Mouse (Mus musculus) testis, postnatal 14 days (tissue): ENCODE measurements around the gene Nsun2.
"Not testable (repeated sequence)": the region's sequence is repeated elsewhere in the genome, so short reads cannot be mapped to it uniquely, and the experiment has no call there.

ENCODE experiments used
- DNase-seq: peaks from one replicate; pipeline ENCODE4 v3.0.0; 2021; ENCODE audit warnings: low spot score

Nsun2 gene

DNA sequence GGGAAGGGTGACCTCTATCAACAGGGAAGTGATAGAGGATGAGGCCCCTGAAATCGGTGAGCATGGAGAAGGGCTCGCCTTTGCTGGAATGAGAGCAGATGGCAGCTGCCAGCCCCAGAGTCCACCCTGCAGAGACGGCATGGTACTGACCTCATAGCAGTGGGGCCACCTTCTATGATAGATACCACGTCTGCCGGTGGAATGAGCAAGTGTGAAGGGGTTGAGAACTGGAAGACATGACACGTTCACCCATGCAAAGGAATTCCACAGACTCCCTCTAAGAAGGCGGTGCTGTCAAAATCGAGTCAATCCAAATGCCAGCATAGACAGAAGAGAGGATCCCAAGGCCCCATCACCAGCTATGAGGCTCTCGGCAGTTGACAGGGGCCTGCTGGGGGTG is 20.7 kb downstream of the Nsun2 start:
- no peak for DNase-seq

DNA sequence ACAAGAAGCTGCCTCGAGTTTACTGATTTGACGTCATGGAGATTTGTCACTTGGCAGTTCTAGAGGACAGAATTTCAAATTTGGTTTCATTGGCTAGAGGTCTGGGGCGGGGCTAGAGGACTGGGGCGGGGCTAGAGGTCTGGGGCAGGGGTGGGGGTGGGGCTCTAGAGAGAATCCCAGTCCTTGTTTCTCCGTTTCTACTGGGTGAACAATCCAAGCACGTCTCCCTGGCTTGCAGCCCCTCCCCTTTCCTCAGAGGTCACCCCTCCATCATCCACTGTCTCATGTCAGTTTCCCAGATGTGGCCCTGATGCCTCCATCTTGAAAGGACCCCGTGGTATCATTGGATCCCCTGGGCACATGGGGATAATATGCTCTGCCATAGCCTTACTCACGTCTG is 21.5 kb downstream of the Nsun2 start:
- no peak for DNase-seq

DNA sequence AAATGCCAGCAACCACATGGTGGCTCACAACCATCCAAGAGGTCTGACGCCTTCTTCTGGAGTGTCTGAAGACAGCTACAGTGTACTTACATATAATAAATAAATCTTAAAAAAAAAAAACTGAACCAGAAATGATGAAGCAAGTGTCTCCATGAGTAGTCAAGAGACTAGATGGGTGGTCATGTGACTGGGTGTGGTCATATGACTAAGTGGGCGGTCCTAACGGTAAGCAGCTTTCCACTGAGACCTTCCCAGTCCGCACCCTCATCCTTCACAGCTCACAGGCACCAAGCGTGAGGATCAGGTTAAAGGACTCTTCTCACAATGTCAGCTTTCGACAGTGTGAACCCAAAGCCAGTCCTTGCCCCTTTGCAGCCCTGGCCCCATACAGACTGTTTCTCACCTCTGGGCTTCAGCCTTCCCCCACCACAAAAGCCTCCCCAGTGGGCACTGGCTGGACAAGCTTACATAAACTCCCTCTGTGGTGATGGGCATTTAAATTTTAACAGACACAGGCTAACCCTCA is 22.5 kb downstream of the Nsun2 start:
- no peak for DNase-seq

DNA sequence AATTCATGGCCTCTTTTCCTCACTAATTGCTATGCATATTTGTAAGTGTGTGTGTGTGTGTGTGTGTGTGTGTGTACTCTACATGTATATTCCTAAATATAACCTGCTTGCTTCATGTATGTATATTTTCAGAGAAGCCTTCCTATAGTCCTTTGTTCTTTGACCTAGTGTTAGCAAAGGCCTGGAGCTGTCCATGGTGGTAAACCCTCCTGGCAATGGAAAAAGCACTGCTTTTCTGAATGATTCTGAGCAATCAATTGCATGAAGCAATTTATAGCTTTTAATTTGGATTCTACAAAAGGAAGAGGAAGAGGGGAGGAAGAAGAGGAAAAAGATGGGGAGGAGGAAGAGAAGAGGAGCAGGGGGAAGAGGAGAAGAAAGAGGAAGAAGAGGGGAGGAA is 23.2 kb downstream of the Nsun2 start:
- no peak for DNase-seq

DNA sequence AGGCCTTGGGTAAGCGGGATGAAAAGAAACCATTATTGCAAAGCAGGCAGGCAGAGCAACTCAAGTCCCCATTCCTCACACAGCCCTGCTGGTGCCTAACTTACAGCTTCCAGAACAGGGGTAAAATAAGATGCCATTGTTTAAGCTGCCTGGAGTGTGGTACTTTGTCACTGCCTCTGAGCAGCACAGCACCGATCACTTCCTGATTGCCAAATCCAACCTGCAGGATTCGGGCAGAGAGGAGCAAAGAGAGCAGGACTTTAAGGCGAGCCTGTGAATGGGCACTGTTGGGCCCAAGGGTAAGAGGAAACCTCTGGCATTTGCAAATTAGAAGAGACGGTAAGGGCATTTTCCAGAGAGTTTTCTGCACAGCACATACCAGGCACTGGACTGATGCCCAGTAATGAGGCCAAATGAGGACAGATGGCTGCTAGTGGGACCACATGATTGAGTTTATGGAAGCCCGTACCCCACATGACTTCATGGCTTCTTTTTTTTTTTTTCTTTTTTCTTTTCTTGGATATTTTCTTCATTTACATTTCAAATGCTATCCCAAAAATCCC is 24.6 kb downstream of the Nsun2 start:
- no peak for DNase-seq

DNA sequence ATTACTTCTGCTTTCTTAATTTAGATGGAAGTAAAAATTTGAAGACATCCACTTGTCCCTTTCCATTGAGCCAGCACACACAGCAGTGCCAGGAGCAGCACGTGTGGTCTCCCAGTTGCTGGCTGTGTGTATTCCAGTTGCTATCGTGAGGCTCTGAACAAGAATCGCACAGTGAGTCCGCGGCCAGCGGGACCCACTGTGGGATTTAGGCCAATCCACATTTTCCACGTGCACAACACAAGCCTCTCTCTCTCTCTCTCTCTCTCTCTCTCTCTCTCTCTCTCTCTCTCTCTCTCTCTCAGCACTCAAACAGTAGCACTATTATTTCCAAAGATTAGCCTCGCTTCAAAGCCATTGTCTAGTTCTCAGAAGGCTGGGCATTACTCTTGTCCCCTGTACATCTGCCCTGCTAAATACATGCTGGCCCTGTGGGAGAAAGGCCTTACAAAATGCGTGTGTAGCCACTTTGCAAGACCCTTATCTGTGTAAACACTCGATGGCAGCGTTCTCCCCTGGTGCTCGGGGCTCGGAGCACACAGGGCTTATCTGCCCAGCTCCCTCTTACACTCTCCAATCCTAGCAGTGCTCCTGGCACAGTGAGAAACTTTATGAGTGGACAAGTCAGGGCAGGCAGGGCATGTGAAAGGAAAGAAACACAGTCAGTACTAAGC is 25.9 kb downstream of the Nsun2 start:
- no peak for DNase-seq

DNA sequence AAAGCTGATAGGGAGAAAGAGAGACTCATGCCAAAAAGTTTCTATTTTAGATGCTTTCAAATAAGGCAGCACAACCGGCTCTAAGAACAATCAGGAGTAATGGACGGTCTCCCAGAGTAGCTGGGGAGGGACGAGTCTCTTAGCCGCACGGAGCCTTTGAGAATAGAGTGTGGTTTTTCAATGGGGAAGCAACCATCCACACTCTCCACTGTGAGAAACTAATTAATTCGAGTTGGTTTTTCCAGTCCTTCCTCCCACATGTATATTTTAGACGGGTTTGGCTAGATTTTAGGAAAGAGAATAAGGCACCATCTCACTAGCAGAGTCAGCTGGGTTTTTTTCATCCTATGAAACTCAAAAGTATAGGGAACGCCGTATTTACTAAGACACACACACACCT is 28.5 kb downstream of the Nsun2 start:
- no peak for DNase-seq

DNA sequence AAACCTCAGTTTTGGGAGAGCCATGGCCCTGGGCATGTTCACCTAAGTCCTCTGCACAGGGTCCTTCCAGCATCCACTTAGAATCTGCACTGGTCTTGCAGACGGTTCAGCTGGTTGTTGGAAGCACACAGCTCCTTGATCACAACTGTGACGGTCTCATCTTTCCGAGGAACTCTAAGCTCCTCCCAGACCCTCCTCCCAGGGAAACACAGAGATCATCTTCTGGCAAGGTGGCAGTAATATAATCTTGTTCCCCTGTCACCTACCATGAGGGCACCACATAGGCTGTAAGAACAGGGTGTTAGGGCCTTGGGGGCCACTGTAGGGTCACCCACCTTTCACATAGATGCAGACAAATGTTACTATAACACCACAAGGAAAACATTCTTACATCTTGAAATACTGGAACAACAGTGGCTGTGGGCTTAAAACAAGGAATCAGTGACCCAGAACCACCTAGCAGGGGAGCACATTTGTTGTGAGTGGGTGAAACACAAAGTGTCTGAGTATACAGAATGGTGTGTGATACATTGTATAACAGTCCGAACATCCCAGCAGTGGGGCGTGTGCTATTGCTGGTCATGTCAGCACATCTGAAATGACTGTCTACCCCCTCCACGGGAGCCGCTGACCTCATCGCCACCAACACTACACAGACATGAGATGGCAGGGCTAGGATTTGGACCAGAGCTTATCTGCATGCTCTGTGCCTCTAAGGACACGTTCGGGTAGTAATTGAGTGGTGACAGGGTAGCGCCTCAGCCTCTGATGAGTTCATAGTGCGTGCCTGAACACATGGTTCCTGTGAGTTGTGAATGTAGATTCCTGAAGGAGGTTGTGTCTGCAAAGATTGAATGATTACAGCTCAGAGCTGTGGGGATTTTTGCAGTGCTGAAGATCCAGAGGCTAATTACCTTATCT is 29.4 kb downstream of the Nsun2 start:
- no peak for DNase-seq

DNA sequence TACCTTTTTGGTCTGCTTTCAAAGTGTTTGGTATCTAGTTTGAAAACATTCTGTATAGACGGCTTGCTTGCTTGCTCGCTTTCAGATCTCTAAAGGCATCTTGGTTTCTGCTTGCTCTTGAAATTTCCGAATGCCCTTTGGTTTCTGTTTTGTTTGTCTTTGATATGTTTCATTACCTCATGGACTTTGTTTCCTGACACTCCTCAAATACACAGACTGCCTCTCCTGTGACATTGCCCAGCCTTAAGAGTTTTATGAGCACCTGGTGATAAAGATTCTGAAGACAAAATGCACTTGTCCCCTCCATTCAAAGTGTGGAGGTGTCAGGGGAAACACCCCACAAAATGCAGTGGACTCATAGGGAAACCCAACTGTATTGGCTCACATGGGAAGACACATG is 30.4 kb downstream of the Nsun2 start:
- no peak for DNase-seq

DNA sequence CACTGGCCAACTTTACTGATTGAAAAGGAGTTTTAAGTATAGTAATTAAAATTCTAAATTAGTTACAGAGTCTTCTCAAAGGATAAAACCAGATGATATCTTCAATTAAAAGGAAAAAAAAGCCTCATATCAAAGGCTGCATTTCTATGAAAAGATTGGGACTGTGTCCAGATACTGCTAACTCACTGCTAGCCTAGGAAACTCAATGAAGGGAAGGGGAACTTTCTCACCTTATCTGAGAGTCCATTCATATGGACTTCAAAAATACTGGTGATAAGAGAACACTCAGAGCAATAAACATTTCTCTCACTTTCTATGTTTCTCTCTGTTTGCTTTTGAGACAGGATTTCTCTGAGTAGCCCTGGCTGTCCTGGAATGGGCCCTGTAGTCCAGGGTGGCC is 31.0 kb downstream of the Nsun2 start:
- no peak for DNase-seq

DNA sequence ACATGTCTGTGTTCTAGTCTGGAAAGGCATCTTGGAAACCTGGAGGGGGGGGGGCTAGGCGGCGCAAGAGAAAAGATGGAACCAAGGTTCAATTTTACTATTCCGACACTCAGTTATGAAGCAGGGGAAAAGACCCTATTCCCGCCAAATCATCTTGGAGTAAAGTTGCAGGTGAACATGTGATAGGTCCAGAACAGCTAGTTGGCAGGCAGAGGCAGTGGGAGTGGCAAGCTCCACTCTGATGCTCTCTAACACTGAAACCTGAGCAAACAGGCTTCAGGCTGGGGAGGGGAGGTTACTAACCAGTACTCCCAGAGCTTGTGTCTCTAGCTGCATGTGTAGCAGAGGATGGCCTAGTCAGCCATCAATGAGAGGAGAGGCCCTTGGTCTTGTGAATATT is 31.9 kb downstream of the Nsun2 start:
- DNase-seq: not testable (repeated sequence)

DNA sequence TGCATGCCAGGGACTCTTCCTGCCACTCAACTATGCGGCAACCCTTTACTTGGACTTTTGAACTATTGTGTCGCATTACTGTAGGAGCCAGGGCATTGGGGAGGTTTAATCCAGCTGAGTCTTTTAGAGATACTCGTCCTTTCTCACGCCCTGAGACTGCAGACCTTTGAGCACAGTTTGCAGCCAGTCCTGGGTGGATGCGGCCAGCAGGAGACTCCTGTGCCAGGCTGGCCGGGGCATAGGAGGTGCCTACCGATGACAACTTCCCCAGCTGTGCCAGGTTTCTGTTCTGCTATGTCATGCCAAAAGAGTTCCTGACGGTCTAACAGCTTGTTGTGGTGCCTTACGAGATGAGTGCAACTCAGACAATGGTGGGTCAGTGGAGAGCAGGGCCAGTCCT is 35.7 kb downstream of the Nsun2 start:
- no peak for DNase-seq

DNA sequence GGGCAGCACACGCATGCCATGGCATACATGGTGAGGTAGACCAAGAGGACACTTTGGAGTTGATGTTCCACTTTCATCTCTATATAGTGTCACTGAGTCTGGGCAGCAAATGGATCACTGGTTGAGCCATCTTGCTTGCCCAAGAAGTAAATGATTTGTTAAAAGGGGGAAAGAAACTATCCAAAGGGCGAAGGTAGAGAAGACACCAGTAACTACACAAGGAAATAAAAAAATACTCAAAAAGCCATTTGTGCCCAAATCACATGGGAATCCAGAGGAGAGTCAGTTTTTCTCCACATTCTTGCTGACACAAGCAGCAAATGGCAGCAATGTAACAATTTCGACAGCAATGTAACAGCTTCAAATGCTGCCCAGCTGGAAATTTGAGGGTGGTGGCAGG is 39.0 kb downstream of the Nsun2 start:
- DNase-seq: no peak

DNA sequence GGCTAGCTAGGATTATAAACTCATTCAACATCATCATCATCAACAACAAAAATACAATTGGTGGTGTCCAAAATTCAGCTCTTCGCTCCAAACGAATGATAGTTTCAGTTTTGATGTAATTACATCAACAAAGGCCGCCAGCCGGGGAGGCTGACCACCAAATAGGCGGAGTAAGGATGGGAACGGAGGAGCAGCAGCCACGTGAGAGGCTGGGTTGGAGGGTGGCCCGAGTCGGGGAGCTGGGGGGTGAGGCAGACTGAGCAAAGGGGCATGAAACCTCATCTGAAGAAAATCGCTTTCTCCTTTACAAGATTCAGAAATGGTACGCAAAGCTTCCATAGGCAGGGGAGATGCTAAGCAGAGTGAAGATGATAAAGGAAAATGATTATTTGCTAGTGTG is 43.1 kb downstream of the Nsun2 start:
- DNase-seq: no peak

DNA sequence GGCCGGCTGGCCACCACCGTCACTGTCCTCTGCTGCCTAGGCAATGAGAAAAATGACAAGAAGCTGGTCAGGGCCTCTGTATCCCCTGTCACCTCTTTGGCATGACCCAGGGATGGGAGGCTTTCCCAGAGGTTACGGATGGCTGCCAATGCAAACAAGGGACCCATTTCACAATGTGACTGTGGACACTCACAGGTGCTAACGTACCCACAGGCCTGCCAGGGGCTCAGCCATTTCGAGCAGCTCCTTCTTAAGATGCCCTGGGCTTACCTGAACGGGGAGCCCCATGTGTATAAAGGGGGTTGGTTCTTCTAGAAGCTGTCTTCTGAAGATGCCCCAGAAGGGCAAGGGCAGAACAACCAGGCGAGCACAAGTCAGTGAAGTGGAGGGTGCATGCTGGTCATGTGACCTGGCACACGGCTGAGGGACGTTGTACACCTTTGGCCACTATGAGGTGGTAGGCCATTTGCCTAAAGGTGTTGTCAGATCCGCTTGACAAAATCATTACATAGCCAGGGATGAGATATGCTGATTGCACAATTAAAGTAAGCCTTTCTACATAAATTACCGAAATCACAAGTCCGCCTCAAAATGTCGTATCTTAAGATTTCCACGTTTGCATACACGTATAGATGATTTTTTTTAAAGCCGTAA is 43.8 kb downstream of the Nsun2 start:
- no peak for DNase-seq

DNA sequence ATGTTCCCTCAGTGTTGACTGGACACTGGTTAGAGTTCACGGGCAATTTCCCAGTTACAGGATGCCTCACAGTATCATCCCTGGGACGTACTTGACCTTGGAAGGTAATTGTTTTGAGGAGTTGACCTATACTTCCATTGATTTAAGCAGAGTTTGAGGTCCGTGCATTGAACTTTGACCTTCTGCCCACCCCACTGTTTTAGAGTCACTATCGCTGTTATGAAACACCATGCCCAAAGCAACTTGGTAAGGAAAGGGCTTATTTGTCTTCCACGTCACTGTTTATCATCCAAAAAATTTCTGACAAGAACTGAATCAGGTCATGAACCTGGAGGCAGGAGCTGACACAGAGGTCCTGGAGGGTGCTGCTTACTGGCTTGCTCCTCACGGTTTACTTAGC is 48.9 kb downstream of the Nsun2 start:
- DNase-seq: no peak

DNA sequence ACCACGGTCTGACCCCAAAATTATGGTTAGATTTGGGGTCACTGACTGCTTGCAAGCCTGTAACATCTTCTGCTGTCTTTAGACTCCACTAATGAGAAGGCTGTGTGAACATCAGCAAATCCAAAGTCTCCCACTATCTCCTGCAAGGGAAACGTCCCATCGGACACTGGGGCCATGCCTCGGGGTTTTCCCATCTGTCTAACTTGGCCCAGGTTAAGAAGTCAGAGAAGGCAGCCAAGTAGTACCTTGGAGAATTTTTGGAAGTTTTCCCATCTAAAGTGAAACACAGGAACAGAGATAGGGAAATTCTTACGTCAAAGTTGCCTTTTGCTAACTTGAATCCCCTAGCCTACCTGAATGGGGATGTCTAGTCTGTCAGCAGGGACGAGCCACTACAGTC is 50.0 kb downstream of the Nsun2 start:
- DNase-seq: no peak

DNA sequence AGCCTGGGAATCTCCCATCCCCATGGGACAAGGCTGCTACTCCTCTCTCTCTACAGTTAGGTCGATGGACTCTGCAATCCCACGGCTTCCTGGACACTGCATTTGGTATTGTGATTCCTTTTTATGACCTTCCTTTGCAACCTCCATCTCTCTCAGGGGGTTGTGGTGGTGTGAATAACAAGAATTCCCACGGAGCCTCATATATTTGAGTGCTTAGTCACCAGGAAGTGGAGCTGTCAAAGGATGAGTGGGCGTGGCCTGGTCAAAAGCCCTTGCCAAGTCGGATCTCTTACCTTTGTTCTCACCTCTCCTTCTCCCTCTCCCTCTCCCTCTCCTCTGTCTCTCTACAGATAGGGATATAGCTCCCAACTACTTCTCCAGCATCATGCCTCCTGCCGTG is 52.3 kb downstream of the Nsun2 start:
- no peak for DNase-seq

DNA sequence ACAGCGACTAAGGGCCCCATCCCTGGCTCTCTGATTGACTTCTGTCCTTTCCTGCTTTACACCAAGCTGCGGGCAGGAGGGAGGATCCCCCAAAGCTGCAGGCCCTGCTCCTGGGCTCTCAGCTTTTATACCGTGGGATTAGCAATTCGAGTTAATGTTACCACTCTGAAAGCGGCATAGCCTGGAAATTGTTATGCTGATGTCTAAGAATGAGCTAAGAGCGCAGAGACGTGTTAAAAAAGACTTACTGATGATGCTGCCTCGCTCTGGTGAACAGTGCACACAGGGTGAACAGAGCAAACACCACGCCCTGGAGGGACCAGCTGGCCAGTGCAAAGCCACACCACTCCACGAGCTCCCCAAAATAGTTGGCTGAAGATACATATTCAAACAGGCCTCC is 52.8 kb downstream of the Nsun2 start:
- no peak for DNase-seq

DNA sequence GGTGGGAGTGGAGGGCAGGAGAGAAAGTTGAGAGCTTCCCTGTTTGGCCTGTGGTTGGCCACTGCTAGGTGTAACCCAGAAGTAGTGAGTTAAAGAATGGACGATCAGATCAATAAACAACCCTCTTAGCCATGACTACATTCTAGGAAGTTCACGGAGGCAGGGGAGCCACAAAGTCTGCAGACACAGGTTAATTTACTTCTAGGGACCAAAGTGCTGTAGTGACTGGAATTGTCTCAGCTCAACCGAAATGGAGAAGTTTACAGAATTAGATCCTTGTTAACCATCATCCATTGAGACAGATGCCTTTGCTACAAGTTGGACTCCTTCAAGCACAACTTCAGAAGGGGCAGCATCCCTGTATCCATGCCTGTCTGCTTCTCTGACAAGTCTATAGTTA is 54.3 kb downstream of the Nsun2 start:
- DNase-seq: no peak

DNA sequence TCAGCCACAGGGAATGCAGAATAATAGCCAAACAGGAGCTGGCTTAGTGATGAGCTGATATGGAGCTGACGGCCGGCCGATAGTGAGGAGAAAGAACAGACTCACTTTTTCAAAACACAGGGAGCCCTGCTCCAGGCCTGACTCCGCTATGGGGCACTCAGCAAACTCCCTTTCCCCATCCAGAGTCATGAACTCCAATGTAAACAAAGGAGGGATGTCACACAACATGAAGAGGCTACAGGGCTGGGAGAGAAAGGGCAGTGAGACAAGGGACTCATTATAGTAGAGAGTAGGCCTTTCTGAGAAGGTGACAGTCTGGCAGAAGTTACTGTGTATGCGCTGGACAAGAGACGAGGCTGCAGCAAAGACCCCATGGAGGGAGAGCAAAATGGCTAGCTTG is 54.7 kb downstream of the Nsun2 start:
- no peak for DNase-seq

DNA sequence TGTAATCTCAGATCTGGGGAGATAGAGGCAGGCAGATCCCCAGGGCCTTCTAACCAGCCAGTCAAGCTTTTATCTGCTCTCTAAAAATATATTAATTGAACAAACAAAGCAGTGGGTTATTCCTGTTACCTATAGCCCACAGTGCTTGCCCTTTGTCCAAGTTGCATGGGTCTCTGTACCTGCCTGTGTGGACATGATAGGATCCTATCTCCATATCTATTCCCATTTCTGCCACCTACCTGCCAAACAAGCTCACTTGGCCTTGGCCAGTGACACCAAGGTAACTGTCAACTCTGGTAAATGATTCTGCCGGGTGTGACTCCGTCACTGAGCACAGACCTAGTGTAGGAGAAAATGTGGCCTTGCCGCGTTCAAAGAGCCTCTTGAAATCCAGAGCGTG is 57.8 kb downstream of the Nsun2 start:
- DNase-seq: no peak

DNA sequence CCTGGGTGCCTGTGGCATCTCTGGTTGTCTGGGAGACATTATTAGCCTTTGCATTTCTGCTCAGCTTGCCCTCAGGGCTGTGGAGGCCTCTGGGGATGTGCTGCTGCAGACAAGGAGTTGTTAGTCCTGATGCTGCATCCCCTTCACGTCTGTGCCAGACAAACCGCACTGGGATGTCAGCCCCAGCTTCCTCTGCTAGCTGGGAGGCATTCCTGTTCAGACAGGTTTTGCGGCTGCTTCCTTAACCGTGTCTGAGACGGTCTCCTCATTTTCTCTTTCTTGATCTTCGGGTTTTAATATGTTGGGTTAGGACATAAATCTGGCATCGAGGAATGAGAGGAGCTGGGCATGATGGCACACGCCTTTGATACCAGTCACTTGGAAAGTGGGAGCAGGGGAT is 58.7 kb downstream of the Nsun2 start:
- no peak for DNase-seq
